Mouse (Mus musculus): Measurements from ENCODE around the gene Spag9.

DNA sequence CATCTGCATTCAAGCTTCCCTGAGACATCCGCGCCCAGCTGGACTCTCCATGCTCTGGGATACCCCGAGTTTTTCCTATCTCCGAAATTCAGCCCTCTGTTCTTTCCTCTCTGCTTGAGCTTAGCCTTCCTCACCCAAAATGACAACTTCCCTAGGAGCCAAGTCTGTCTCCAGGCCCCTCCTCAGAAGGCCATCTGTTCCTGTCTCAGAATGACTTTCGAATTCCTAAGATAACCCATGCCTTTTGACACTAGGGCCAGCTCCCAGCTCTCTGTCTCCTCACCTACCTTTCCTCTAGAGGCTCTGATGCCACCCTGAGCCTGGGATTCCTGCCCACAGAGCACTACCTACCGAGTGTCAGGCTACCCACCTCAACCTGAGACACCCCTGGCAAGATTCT is 39.7 kb upstream of the Spag9 start, which contains the start of gene Nme2:
- TF ChIP-seq POLR2A (IDR thresholded peaks at IDR 0.05; ENCODE audit: insufficient read depth, low read depth, low read length) (no peak), CTCF (IDR thresholded peaks at IDR 0.05) (no peak), EP300 (IDR thresholded peaks at IDR 0.05; ENCODE audit: insufficient read depth, low read depth, low read length) (no peak)

Measured in heart, adult 2 months (tissue).